Mouse (Mus musculus): ENCODE measurements at regions not wholly inside any gene's neighbourhood (a gene's known extent, or its start where the extent isn't known, plus 50 kb on each side); places are given as distances from the start of the nearest gene placed in this dataset.

DNA sequence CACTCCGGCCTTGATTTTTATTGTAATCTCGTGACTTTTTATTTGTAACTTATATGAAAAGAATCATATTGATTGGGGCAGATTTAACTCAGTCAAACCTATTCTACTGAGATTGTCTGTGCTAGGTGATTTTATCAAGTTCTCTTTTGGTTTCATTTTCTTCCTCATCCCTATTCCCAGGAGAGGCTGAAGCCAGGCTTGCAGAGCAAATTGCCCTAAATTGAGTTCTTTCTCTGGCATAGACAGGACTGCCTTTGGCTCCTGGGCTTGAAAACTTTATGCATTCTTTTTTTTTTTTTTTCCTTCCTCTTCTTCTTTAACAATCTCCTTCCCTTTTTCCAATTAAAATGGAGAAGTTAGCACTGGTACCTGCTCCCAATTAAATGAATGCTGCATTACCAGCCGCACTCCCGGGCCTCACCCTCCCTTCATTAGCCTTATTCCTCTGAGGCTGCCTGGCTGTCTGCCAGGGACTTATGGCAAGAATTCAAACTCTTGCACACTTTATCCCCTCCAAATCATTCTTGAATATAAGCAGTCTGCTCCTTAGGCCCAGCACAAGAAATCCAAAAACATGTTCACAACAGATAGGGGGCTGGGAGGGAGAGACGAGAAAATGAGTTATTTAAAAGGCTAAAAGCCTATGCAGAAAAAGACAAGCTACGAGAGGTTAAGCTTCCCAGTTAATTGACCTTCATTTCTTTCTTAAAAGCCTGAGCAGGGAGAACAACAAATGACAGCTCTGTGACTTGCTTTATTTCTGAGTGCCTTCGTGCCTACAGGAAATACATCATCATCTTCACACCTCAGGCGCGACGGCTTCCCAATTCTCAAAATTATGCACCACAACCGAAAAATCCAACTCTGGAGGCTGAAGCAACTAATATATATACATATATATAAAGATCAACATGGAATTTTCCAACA, 476.8 kb upstream of the Mms22l start:
- peak in 1 of 2 experiments; percentile 12 for DNase-seq
